Mouse (Mus musculus): ENCODE data around the gene Mecom. TPM values are rescaled to one million over a fixed set of nuclear protein-coding genes. Genes with fewer than 3 reads are reported as not detected.

Gene Mecom
- total RNA-seq, 2 experiments from 2014 or later: 4.7 to 10.2 TPM

- no peak for DNase-seq (ENCODE audit: low spot score in 2 of 2)
These were observed 496.5 kb downstream of the Mecom start for GRCm38 (mm10) chr3:30051287-30051686.

- no peak for DNase-seq (ENCODE audit: low spot score in 2 of 2)
These were observed 497.0 kb downstream of the Mecom start for GRCm38 (mm10) chr3:30050795-30051194.

DNA sequence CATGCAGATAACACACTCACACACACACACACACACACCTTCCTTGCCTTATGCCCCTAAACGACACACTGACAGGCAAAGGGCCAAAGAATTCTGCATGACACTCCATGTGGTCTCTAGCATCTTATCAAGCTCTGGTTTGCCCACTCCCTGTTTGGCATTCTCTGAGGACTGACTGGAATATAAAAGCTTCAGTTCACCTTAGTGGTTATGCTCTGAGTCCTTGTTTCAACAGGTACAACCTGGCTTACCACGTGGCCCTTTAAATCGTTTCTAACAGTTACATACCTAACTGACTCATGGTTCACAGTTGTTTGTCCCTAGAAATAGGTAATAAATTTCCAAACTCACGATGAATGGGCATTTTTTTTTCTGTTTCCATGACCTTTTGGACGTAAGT lies 499.0 kb downstream of the Mecom start:
- no peak for DNase-seq (ENCODE audit: low spot score in 2 of 2)

DNA sequence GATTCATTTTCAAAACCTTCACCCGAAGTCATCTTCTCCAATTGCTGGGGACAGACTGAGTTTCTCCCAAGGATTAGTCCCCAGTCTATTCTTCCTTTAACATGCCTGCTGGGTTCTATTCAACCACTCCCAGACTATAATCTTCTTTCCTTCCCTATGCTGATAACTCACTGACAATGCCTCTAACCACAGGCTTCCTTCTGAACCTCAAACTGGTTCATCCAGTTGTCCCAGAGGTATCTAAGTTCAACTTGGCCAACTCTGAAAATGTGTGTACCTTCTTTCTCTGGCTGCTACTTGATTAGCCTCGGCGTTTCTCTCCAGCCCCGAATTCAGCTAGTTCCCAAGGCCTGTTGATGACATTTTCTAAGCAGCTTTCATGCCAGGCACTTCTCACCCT lies 499.7 kb downstream of the Mecom start:
- no peak for DNase-seq (ENCODE audit: low spot score in 2 of 2)

DNA sequence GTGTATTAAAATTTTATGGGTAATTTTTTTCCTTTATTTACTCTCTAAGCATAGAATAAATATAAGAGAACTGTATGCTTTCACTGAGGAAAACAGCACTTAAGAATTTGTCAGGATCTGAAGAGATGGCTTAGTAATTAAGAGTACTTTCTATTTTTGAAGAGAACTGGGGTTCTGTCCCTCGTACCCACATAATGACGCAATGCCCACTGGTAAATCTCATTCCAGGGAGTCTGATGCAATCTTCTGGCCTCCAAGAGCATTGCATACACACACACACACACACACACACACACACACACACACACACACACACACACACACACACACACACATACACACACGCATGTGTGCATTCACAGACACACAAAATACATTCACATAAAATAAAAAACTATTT lies 504.3 kb downstream of the Mecom start:
- no peak for DNase-seq (ENCODE audit: low spot score in 2 of 2)

DNA sequence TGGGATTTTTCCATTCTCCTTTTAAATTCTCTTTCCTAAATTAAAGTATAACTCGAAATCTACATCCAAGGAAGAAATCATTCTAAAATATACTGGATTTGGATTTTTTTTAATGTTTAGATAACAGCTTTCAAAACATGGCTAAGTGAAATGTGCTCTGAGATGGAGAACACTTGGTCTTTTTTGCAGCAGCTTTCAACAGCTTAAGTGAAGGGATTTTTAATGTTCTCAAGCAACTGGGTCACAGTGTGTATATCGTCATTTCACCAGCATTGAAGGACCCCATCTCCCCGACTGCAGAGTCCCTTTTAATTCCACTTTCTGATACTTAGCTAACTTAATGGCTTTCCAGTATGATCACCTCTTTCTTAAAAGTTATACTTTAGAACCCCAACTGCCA lies 509.3 kb downstream of the Mecom start:
- no peak for DNase-seq (ENCODE audit: low spot score in 2 of 2)

DNA sequence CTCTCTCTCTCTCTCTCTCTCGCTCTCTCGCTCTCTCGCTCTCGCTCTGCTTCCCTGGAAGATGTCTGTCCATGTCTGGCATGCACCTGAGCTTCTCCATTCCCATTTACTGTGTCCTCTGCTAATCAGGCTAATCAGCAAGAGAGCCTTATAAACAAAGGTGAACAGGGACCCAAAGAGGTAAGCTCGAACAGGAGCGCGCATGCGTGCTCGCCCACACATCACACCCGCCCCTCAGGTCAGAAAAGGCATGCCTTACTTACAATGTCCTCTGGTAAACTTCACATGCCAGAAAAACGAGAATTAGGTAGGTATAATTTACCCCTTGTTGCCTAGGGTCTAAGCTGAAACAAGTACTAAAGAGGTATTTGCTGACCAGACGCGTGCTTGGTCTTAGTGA lies 527.8 kb downstream of the Mecom start:
- no peak for DNase-seq (ENCODE audit: low spot score in 2 of 2)

DNA sequence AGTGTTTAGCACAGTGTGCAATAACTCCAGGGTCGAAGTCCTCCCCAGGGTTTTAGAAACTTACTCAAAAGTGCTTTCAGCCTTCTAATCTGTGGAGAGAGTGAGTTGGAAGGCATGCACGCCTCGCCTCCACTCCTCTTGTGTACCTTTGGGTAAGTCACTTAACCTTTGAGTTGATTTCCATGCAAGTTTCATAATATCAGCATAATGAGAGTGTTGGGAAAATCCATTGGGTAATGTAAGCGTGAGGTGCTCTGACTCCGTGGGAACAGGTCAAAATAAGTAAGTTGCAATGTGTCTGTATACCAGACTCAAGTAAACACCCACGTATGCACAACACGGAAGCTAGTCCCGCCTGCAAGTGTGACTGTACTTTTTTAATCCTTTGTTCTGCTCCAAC lies 528.4 kb downstream of the Mecom start:
- no peak for DNase-seq (ENCODE audit: low spot score in 2 of 2)

DNA sequence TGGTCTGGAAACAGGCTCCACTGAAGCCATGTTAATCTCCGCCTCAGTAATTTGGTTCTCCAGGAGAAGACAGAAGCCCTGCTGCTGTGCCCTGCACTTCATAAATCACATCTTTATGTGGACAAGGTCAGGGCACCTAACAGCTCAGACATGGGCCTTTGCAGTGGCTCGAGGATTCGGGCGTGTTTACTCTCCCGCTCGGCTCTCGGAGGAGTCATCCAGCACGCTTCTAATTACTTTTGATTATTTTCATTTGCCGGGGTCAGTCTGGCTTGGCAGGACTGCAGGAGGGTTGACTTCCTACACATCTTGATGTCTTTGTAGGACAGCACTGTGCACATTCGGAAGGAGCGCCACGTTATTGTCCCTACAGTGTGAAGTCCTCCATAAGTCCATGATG lies 529.6 kb downstream of the Mecom start:
- DNase-seq (ENCODE audit: low spot score in 2 of 2): no peak

GRCm38 (mm10) chr3:30016766-30017165 lies 531.0 kb downstream of the Mecom start:
- no peak for DNase-seq (ENCODE audit: low spot score in 2 of 2)

- peak; percentile 46 to 50 for DNase-seq (ENCODE audit: low spot score in 2 of 2)
These were observed 532.7 kb downstream of the Mecom start for GRCm38 (mm10) chr3:30014962-30015660.

DNA sequence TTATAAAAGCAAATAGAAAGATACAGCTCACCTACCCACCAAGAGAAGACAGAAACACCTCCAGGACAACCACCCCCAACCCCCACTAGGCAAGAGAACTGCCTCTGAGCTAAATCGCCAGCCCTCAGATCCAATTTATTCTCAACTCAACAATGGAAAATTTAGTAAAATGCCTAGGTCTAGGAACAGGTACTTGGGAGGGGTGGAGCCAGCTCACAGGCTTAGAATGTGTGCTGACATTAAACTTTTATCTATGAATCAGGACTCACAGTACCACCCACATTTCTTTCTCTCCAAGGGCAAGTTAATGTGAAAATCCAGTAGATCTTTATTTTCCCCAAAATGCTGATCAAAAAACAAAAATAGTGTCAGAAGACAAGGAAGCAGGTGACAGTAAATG lies 533.5 kb downstream of the Mecom start:
- no peak for DNase-seq (ENCODE audit: low spot score in 2 of 2)

DNA sequence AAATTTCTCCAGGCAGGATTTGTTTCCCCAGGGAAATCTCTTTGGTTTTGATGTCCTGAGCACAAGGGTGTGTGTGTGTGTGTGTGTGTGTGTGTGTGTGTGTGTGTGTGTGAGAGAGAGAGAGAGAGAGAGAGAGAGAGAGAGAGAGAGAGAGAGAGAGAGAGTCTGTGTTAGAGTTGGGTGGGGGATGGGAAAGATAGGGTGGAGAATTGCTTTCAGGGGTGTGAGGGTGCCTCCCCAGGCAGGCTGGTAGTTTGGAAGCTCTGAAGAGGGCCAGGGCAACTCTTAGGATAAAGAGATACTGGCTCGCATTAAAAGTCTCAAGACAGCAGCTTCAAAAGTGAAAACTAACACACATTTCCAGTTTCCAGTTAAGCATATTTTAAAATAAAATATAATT lies 534.4 kb downstream of the Mecom start:
- no peak for DNase-seq (ENCODE audit: low spot score in 2 of 2)

DNA sequence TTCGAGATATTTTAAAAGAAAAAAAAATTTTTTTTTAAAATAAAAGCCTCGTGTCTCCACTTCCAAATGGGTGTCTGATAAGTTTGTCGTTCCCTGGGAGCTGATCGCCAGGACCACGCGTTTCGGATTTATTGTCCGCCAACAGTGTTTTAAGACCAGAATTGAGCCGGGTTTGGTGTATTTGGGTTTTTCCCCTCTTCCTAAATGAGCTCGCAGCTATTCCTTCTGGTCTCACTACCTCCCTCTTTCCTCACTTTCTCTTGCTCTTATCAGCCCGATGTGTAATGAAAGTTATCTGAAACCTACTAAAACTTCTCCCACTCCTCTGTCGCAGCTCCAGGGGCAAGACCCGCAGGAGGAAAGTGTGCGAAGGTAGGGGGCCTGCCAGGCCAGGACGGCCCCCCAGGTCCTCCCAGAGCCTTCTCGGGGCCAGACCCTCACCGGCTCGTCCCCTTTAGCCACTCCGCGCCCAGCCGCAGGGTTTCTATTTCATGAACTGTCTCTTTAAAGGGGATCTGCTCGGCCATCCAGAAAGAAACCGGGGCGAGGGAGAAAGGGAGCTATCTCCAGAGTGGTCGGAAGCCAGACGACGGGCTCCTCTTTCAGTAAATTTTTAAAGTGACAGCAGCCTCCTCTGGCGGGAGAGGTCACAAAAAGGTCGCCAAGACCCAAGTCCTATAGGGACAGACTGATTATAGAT lies 535.0 kb downstream of the Mecom start:
- peak in 1 of 2 experiments; percentile 28 for DNase-seq (ENCODE audit: low spot score in 2 of 2)

- DNase-seq (ENCODE audit: low spot score in 2 of 2): peak; percentile 27 to 36
These were observed 535.7 kb downstream of the Mecom start for GRCm38 (mm10) chr3:30012150-30012549.

DNA sequence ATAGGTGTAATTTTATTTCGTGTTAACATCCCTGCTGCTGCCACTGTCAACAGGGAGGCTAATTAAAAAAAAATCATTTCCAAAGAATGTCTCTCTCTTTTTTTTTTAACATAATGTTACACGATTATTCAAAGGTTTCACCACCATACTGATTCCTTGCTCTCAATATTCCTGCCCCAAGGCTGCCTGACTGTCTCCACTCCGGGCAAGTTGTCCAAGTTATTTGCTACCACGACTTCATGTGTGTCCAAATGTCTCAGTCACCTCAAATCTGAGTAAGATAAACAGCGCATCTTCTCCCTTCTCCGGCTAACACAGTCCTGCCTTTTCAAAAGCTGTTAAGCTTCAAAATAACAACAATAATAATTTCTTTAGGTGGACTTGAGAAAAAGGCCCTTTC lies 536.1 kb downstream of the Mecom start:
- DNase-seq (ENCODE audit: low spot score in 2 of 2): no peak

GRCm38 (mm10) chr3:30010889-30011288 lies 536.9 kb downstream of the Mecom start:
- DNase-seq (ENCODE audit: low spot score in 2 of 2): no peak

DNA sequence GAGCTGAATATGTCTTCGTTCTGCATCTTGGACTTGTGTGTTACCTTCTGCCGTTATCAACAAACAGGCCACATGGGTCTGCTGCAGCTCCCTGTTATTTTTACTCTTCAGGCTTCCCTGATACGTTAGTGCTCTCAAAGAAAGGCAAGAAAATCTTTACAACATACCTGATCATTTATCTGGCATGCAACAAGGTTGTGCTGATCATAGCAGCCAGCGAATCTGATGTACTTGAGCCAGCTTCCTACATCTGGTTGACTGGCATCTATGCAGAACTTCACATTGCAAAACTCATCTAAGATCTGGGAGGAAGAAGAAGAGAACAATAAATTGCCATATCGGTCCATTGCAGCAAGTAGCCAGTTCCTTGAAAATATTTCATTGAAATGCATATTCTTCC lies 538.2 kb downstream of the Mecom start:
- DNase-seq (ENCODE audit: low spot score in 2 of 2): no peak

- no peak for DNase-seq (ENCODE audit: low spot score in 2 of 2)
These were observed 542.9 kb downstream of the Mecom start for GRCm38 (mm10) chr3:30004888-30005405.

GRCm38 (mm10) chr3:30000260-30000659 lies 547.5 kb downstream of the Mecom start:
- DNase-seq (ENCODE audit: low spot score in 2 of 2): no peak

- no peak for DNase-seq (ENCODE audit: low spot score in 2 of 2)
These were observed 548.8 kb downstream of the Mecom start for GRCm38 (mm10) chr3:29999035-29999434.

- no peak for DNase-seq (ENCODE audit: low spot score in 2 of 2)
These were observed 550.7 kb downstream of the Mecom start for GRCm38 (mm10) chr3:29997068-29997467.

- DNase-seq (ENCODE audit: low spot score in 2 of 2): no peak
These were observed 554.5 kb downstream of the Mecom start for GRCm38 (mm10) chr3:29993346-29993745.

All from adrenal gland, adult 18-20 months (tissue).